Mouse (Mus musculus): ENCODE data around the gene Odf3l1. TPM values are rescaled to one million over a fixed set of nuclear protein-coding genes. Genes with fewer than 3 reads are reported as not detected.
A peak's percentile ranks its signal among the peaks of the same experiment; 100 is the strongest.

Gene Odf3l1
- polyA plus RNA-seq, 1 experiment from 2014 or later = not detected

GRCm38 (mm10) chr9:56831904-56832303 lies 32.6 kb downstream of the Odf3l1 start:
- Histone ChIP-seq H3K9ac (replicated peaks; ENCODE audit: low read length) (no peak overlapping the region), H3K27me3 (ENCODE audit: control insufficient read depth, insufficient read depth, low read length) (no peaks in the 10 kb centered on the region), H3K4me3 (replicated peaks; ENCODE audit: low read depth, low read length) (no peak overlapping the region), H3K4me2 (ENCODE audit: low read length) (no peak overlapping the region), H3K36me3 (ENCODE audit: control insufficient read depth, insufficient read depth, low read length) (no peaks in the 10 kb centered on the region), H3K4me1 (ENCODE audit: control insufficient read depth, insufficient read depth, low read length) (peaks cover 36% of the 10 kb centered on the region), H3K27ac (replicated peaks; ENCODE audit: low read depth, low read length) (no peak overlapping the region), H3K9me3 (ENCODE audit: control insufficient read depth, low read length) (no peaks in the 10 kb centered on the region)
- DNase-seq (no peak), ATAC-seq (ENCODE audit: low FRiP score, low TSS enrichment) (no peak)
- 87% methylated on average over 3 of the region's 3 CpGs for WGBS

- Histone ChIP-seq H3K27me3 (ENCODE audit: control insufficient read depth, insufficient read depth, low read length) (no peaks in the 10 kb centered on the region), H3K9ac (replicated peaks; ENCODE audit: low read length) (no peak overlapping the region), H3K36me3 (ENCODE audit: control insufficient read depth, insufficient read depth, low read length) (no peaks in the 10 kb centered on the region), H3K4me1 (ENCODE audit: control insufficient read depth, insufficient read depth, low read length) (peaks cover 45% of the 10 kb centered on the region), H3K27ac (replicated peaks; ENCODE audit: low read depth, low read length) (peak overlapping the region; percentile 74), H3K4me3 (replicated peaks; ENCODE audit: low read depth, low read length) (no peak overlapping the region), H3K9me3 (ENCODE audit: control insufficient read depth, low read length) (no peaks in the 10 kb centered on the region), H3K4me2 (ENCODE audit: low read length) (no peak overlapping the region)
- 6% methylated on average over 4 of the region's 4 CpGs for WGBS
- ATAC-seq (ENCODE audit: low FRiP score, low TSS enrichment) (peak; percentile 82), DNase-seq (peak; percentile 88)
Observed at GRCm38 (mm10) chr9:56830162-56830561, 34.3 kb downstream of the Odf3l1 start.

GRCm38 (mm10) chr9:56828841-56829240 lies 35.6 kb downstream of the Odf3l1 start:
- no peak overlapping the region for H3K9ac ChIP-seq (replicated peaks; ENCODE audit: low read length)
- H3K36me3 ChIP-seq (ENCODE audit: control insufficient read depth, insufficient read depth, low read length) = no peaks in the 10 kb centered on the region
- DNase-seq (no peak), ATAC-seq (ENCODE audit: low FRiP score, low TSS enrichment) (no peak)
- H3K4me3 ChIP-seq (replicated peaks; ENCODE audit: low read depth, low read length) = no peak overlapping the region
- no peak overlapping the region for H3K27ac ChIP-seq (replicated peaks; ENCODE audit: low read depth, low read length)
- no peaks in the 10 kb centered on the region for H3K9me3 ChIP-seq (ENCODE audit: control insufficient read depth, low read length)
- H3K4me1 ChIP-seq (ENCODE audit: control insufficient read depth, insufficient read depth, low read length) = peaks cover 45% of the 10 kb centered on the region
- 84% methylated on average over 6 of the region's 6 CpGs for WGBS
- no peaks in the 10 kb centered on the region for H3K27me3 ChIP-seq (ENCODE audit: control insufficient read depth, insufficient read depth, low read length)
- H3K4me2 ChIP-seq (ENCODE audit: low read length) = no peak overlapping the region

GRCm38 (mm10) chr9:56828146-56828545 lies 36.3 kb downstream of the Odf3l1 start:
- DNase-seq (peak; percentile 63), ATAC-seq (ENCODE audit: low FRiP score, low TSS enrichment) (no peak)
- WGBS = 27% methylated on average over 9 of the region's 9 CpGs
- H3K9ac ChIP-seq (replicated peaks; ENCODE audit: low read length) = no peak overlapping the region
- peaks cover 43% of the 10 kb centered on the region for H3K4me1 ChIP-seq (ENCODE audit: control insufficient read depth, insufficient read depth, low read length)
- no peaks in the 10 kb centered on the region for H3K27me3 ChIP-seq (ENCODE audit: control insufficient read depth, insufficient read depth, low read length)
- no peak overlapping the region for H3K4me3 ChIP-seq (replicated peaks; ENCODE audit: low read depth, low read length)
- H3K36me3 ChIP-seq (ENCODE audit: control insufficient read depth, insufficient read depth, low read length) = no peaks in the 10 kb centered on the region
- H3K9me3 ChIP-seq (ENCODE audit: control insufficient read depth, low read length) = no peaks in the 10 kb centered on the region
- 0 out of 2 replicates have a peak overlapping the region, but pooled peaks have one; percentile 41 for H3K27ac ChIP-seq (replicated peaks; ENCODE audit: low read depth, low read length)
- H3K4me2 ChIP-seq (ENCODE audit: low read length) = no peak overlapping the region

- Histone ChIP-seq H3K4me1 (ENCODE audit: control insufficient read depth, insufficient read depth, low read length) (peaks cover 28% of the 10 kb centered on the region), H3K9ac (replicated peaks; ENCODE audit: low read length) (peak overlapping the region; percentile 37), H3K36me3 (ENCODE audit: control insufficient read depth, insufficient read depth, low read length) (no peaks in the 10 kb centered on the region), H3K4me3 (replicated peaks; ENCODE audit: low read depth, low read length) (peak overlapping the region; percentile 20; the same call in 1 of the 2 replicates), H3K4me2 (ENCODE audit: low read length) (peak overlapping the region; percentile 56), H3K27me3 (ENCODE audit: control insufficient read depth, insufficient read depth, low read length) (no peaks in the 10 kb centered on the region), H3K27ac (replicated peaks; ENCODE audit: low read depth, low read length) (no peak overlapping the region), H3K9me3 (ENCODE audit: control insufficient read depth, low read length) (no peaks in the 10 kb centered on the region)
- ATAC-seq (ENCODE audit: low FRiP score, low TSS enrichment) (no peak), DNase-seq (peak; percentile 65)
- 11% methylated on average over 21 of the region's 21 CpGs for WGBS
Observed at GRCm38 (mm10) chr9:56825476-56826213, 38.8 kb downstream of the Odf3l1 start.

- no peak overlapping the region for H3K4me2 ChIP-seq (ENCODE audit: low read length)
- no peak overlapping the region for H3K4me3 ChIP-seq (replicated peaks; ENCODE audit: low read depth, low read length)
- H3K36me3 ChIP-seq (ENCODE audit: control insufficient read depth, insufficient read depth, low read length) = no peaks in the 10 kb centered on the region
- no peak overlapping the region for H3K9ac ChIP-seq (replicated peaks; ENCODE audit: low read length)
- H3K27ac ChIP-seq (replicated peaks; ENCODE audit: low read depth, low read length) = no peak overlapping the region
- H3K27me3 ChIP-seq (ENCODE audit: control insufficient read depth, insufficient read depth, low read length) = no peaks in the 10 kb centered on the region
- H3K9me3 ChIP-seq (ENCODE audit: control insufficient read depth, low read length) = no peaks in the 10 kb centered on the region
- peak; percentile 79 for DNase-seq
- ATAC-seq (ENCODE audit: low FRiP score, low TSS enrichment) = no peak
- H3K4me1 ChIP-seq (ENCODE audit: control insufficient read depth, insufficient read depth, low read length) = peaks cover 21% of the 10 kb centered on the region
- WGBS = 2% methylated on average over 3 of the region's 3 CpGs
Observed at GRCm38 (mm10) chr9:56824900-56825299, 39.6 kb downstream of the Odf3l1 start.

GRCm38 (mm10) chr9:56810916-56811315 lies 53.6 kb downstream of the Odf3l1 start:
- Histone ChIP-seq H3K9ac (replicated peaks; ENCODE audit: low read length) (no peak overlapping the region), H3K27ac (replicated peaks; ENCODE audit: low read depth, low read length) (no peak overlapping the region), H3K4me1 (ENCODE audit: control insufficient read depth, insufficient read depth, low read length) (no peaks in the 10 kb centered on the region), H3K36me3 (ENCODE audit: control insufficient read depth, insufficient read depth, low read length) (no peaks in the 10 kb centered on the region), H3K9me3 (ENCODE audit: control insufficient read depth, low read length) (no peaks in the 10 kb centered on the region), H3K4me2 (ENCODE audit: low read length) (no peak overlapping the region), H3K27me3 (ENCODE audit: control insufficient read depth, insufficient read depth, low read length) (no peaks in the 10 kb centered on the region), H3K4me3 (replicated peaks; ENCODE audit: low read depth, low read length) (no peak overlapping the region)
- DNase-seq (no peak), ATAC-seq (ENCODE audit: low FRiP score, low TSS enrichment) (no peak)
- WGBS = 86% methylated on average over 1 of the region's 1 CpGs

GRCm38 (mm10) chr9:56807990-56808389 lies 56.5 kb downstream of the Odf3l1 start:
- Histone ChIP-seq H3K36me3 (ENCODE audit: control insufficient read depth, insufficient read depth, low read length) (no peaks in the 10 kb centered on the region), H3K9ac (replicated peaks; ENCODE audit: low read length) (no peak overlapping the region), H3K4me2 (ENCODE audit: low read length) (no peak overlapping the region), H3K27ac (replicated peaks; ENCODE audit: low read depth, low read length) (no peak overlapping the region), H3K27me3 (ENCODE audit: control insufficient read depth, insufficient read depth, low read length) (no peaks in the 10 kb centered on the region), H3K4me1 (ENCODE audit: control insufficient read depth, insufficient read depth, low read length) (no peaks in the 10 kb centered on the region), H3K9me3 (ENCODE audit: control insufficient read depth, low read length) (no peaks in the 10 kb centered on the region), H3K4me3 (replicated peaks; ENCODE audit: low read depth, low read length) (no peak overlapping the region)
- ATAC-seq (ENCODE audit: low FRiP score, low TSS enrichment) (no peak), DNase-seq (no peak)
- 96% methylated on average over 6 of the region's 6 CpGs for WGBS

GRCm38 (mm10) chr9:56803146-56803545 lies 61.3 kb downstream of the Odf3l1 start:
- WGBS = 80% methylated on average over 7 of the region's 7 CpGs
- no peak overlapping the region for H3K4me3 ChIP-seq (replicated peaks; ENCODE audit: low read depth, low read length)
- no peak overlapping the region for H3K9ac ChIP-seq (replicated peaks; ENCODE audit: low read length)
- H3K36me3 ChIP-seq (ENCODE audit: control insufficient read depth, insufficient read depth, low read length) = no peaks in the 10 kb centered on the region
- no peaks in the 10 kb centered on the region for H3K9me3 ChIP-seq (ENCODE audit: control insufficient read depth, low read length)
- ATAC-seq (ENCODE audit: low FRiP score, low TSS enrichment) = no peak
- H3K4me1 ChIP-seq (ENCODE audit: control insufficient read depth, insufficient read depth, low read length) = no peaks in the 10 kb centered on the region
- H3K27me3 ChIP-seq (ENCODE audit: control insufficient read depth, insufficient read depth, low read length) = peaks cover 8% of the 10 kb centered on the region
- no peak overlapping the region for H3K27ac ChIP-seq (replicated peaks; ENCODE audit: low read depth, low read length)
- H3K4me2 ChIP-seq (ENCODE audit: low read length) = no peak overlapping the region
- no peak for DNase-seq
